Mouse (Mus musculus): ENCODE results near the gene Gm10961.

Gene Gm10961

GRCm38 (mm10) chr3:107622537-107622936 lies 8.6 kb upstream of the Gm10961 start:
- Histone ChIP-seq H3K4me3 (replicated peaks; ENCODE audit: low read length) (no peak overlapping the region), H3K36me3 (ENCODE audit: insufficient read depth, low read length) (peaks cover 98% of the 10 kb centered on the region), H3K9me3 (ENCODE audit: low read length) (no peaks in the 10 kb centered on the region), H3K27me3 (ENCODE audit: insufficient read depth, low read length) (no peaks in the 10 kb centered on the region), H3K4me1 (replicated peaks; ENCODE audit: low read depth, low read length) (no peaks in the 10 kb centered on the region; the same call in 1 of the 2 replicates)
- TF ChIP-seq POU5F1 (IDR thresholded peaks at IDR 0.05; ENCODE audit: borderline replicate concordance, low read length), result no peak
- no peak for TF ChIP-seq CTCF (conservative IDR thresholded peaks at IDR 0.05; ENCODE audit: low read length)
- TF ChIP-seq NANOG (IDR thresholded peaks at IDR 0.05; ENCODE audit: borderline replicate concordance, low read length), result no peak

- Histone ChIP-seq H3K27me3 (ENCODE audit: insufficient read depth, low read length) (no peaks in the 10 kb centered on the region), H3K9me3 (ENCODE audit: low read length) (no peaks in the 10 kb centered on the region), H3K4me3 (replicated peaks; ENCODE audit: low read length) (no peak overlapping the region), H3K36me3 (ENCODE audit: insufficient read depth, low read length) (peaks cover 96% of the 10 kb centered on the region), H3K4me1 (replicated peaks; ENCODE audit: low read depth, low read length) (no peaks in the 10 kb centered on the region; the same call in 1 of the 2 replicates)
- TF ChIP-seq POU5F1 (IDR thresholded peaks at IDR 0.05; ENCODE audit: borderline replicate concordance, low read length), result no peak
- no peak for TF ChIP-seq NANOG (IDR thresholded peaks at IDR 0.05; ENCODE audit: borderline replicate concordance, low read length)
- no peak for TF ChIP-seq CTCF (conservative IDR thresholded peaks at IDR 0.05; ENCODE audit: low read length)
Measured at GRCm38 (mm10) chr3:107624424-107624823, 6.7 kb upstream of the Gm10961 start.

GRCm38 (mm10) chr3:107625536-107625935 lies 5.6 kb upstream of the Gm10961 start:
- Histone ChIP-seq H3K9me3 (ENCODE audit: low read length) (no peaks in the 10 kb centered on the region), H3K36me3 (ENCODE audit: insufficient read depth, low read length) (peaks cover 92% of the 10 kb centered on the region), H3K4me3 (replicated peaks; ENCODE audit: low read length) (no peak overlapping the region), H3K27me3 (ENCODE audit: insufficient read depth, low read length) (no peaks in the 10 kb centered on the region), H3K4me1 (replicated peaks; ENCODE audit: low read depth, low read length) (peaks cover 10% of the 10 kb centered on the region)
- TF ChIP-seq CTCF (conservative IDR thresholded peaks at IDR 0.05; ENCODE audit: low read length) (no peak), NANOG (IDR thresholded peaks at IDR 0.05; ENCODE audit: borderline replicate concordance, low read length) (no peak), POU5F1 (IDR thresholded peaks at IDR 0.05; ENCODE audit: borderline replicate concordance, low read length) (no peak)

- Histone ChIP-seq H3K4me3 (replicated peaks; ENCODE audit: low read length) (no peak overlapping the region), H3K36me3 (ENCODE audit: insufficient read depth, low read length) (peaks cover 80% of the 10 kb centered on the region), H3K4me1 (replicated peaks; ENCODE audit: low read depth, low read length) (peaks cover 14% of the 10 kb centered on the region), H3K27me3 (ENCODE audit: insufficient read depth, low read length) (no peaks in the 10 kb centered on the region), H3K9me3 (ENCODE audit: low read length) (no peaks in the 10 kb centered on the region)
- TF ChIP-seq POU5F1 (IDR thresholded peaks at IDR 0.05; ENCODE audit: borderline replicate concordance, low read length) (no peak), NANOG (IDR thresholded peaks at IDR 0.05; ENCODE audit: borderline replicate concordance, low read length) (no peak), CTCF (conservative IDR thresholded peaks at IDR 0.05; ENCODE audit: low read length) (no peak)
Measured at GRCm38 (mm10) chr3:107626751-107627150, 4.4 kb upstream of the Gm10961 start.

GRCm38 (mm10) chr3:107627641-107628040 lies 3.5 kb upstream of the Gm10961 start:
- H3K4me3 ChIP-seq (replicated peaks; ENCODE audit: low read length), result no peak overlapping the region
- no peaks in the 10 kb centered on the region for H3K27me3 ChIP-seq (ENCODE audit: insufficient read depth, low read length)
- H3K36me3 ChIP-seq (ENCODE audit: insufficient read depth, low read length), result peaks cover 71% of the 10 kb centered on the region
- TF ChIP-seq CTCF (conservative IDR thresholded peaks at IDR 0.05; ENCODE audit: low read length), result no peak
- no peaks in the 10 kb centered on the region for H3K9me3 ChIP-seq (ENCODE audit: low read length)
- H3K4me1 ChIP-seq (replicated peaks; ENCODE audit: low read depth, low read length), result peaks cover 18% of the 10 kb centered on the region

GRCm38 (mm10) chr3:107628551-107628950 lies 2.6 kb upstream of the Gm10961 start:
- TF ChIP-seq NANOG (IDR thresholded peaks at IDR 0.05; ENCODE audit: borderline replicate concordance, low read length), result no peak
- no peak for TF ChIP-seq CTCF (conservative IDR thresholded peaks at IDR 0.05; ENCODE audit: low read length)
- no peak for TF ChIP-seq POU5F1 (IDR thresholded peaks at IDR 0.05; ENCODE audit: borderline replicate concordance, low read length)
- peaks cover 62% of the 10 kb centered on the region for H3K36me3 ChIP-seq (ENCODE audit: insufficient read depth, low read length)
- no peaks in the 10 kb centered on the region for H3K9me3 ChIP-seq (ENCODE audit: low read length)
- peaks cover 18% of the 10 kb centered on the region for H3K4me1 ChIP-seq (replicated peaks; ENCODE audit: low read depth, low read length)
- no peak overlapping the region for H3K4me3 ChIP-seq (replicated peaks; ENCODE audit: low read length)
- no peaks in the 10 kb centered on the region for H3K27me3 ChIP-seq (ENCODE audit: insufficient read depth, low read length)

GRCm38 (mm10) chr3:107629411-107629810 lies 1.7 kb upstream of the Gm10961 start:
- no peak overlapping the region for H3K4me3 ChIP-seq (replicated peaks; ENCODE audit: low read length)
- H3K9me3 ChIP-seq (ENCODE audit: low read length), result no peaks in the 10 kb centered on the region
- peaks cover 54% of the 10 kb centered on the region for H3K36me3 ChIP-seq (ENCODE audit: insufficient read depth, low read length)
- H3K27me3 ChIP-seq (ENCODE audit: insufficient read depth, low read length), result no peaks in the 10 kb centered on the region
- TF ChIP-seq CTCF (conservative IDR thresholded peaks at IDR 0.05; ENCODE audit: low read length) (no peak), POU5F1 (IDR thresholded peaks at IDR 0.05; ENCODE audit: borderline replicate concordance, low read length) (no peak), NANOG (IDR thresholded peaks at IDR 0.05; ENCODE audit: borderline replicate concordance, low read length) (no peak)
- H3K4me1 ChIP-seq (replicated peaks; ENCODE audit: low read depth, low read length), result peaks cover 18% of the 10 kb centered on the region

- H3K36me3 ChIP-seq (ENCODE audit: insufficient read depth, low read length), result peaks cover 32% of the 10 kb centered on the region
- no peaks in the 10 kb centered on the region for H3K9me3 ChIP-seq (ENCODE audit: low read length)
- TF ChIP-seq CTCF (conservative IDR thresholded peaks at IDR 0.05; ENCODE audit: low read length) (no peak), NANOG (IDR thresholded peaks at IDR 0.05; ENCODE audit: borderline replicate concordance, low read length) (no peak), POU5F1 (IDR thresholded peaks at IDR 0.05; ENCODE audit: borderline replicate concordance, low read length) (no peak)
- no peaks in the 10 kb centered on the region for H3K27me3 ChIP-seq (ENCODE audit: insufficient read depth, low read length)
- peaks cover 18% of the 10 kb centered on the region for H3K4me1 ChIP-seq (replicated peaks; ENCODE audit: low read depth, low read length)
- peak within 1 kb of the TSS; percentile 100 for H3K4me3 ChIP-seq (replicated peaks; ENCODE audit: low read length)
Measured at GRCm38 (mm10) chr3:107631523-107631958, 419 bp downstream of the Gm10961 start, which contains the start of gene Strip1. TSS of gene Strip1 (minus strand) at chr3:107631694.

GRCm38 (mm10) chr3:107632786-107633185 lies 1.7 kb downstream of the Gm10961 start:
- TF ChIP-seq NANOG (IDR thresholded peaks at IDR 0.05; ENCODE audit: borderline replicate concordance, low read length) (no peak), CTCF (conservative IDR thresholded peaks at IDR 0.05; ENCODE audit: low read length) (no peak), POU5F1 (IDR thresholded peaks at IDR 0.05; ENCODE audit: borderline replicate concordance, low read length) (no peak)
- 0 out of 2 replicates have a peak, but pooled peaks cover 2% of the 10 kb centered on the region for H3K27me3 ChIP-seq (ENCODE audit: insufficient read depth, low read length)
- H3K36me3 ChIP-seq (ENCODE audit: insufficient read depth, low read length), result peaks cover 20% of the 10 kb centered on the region

More at GRCm38 (mm10) chr3:107632786-107633185, 1.7 kb downstream of the Gm10961 start:
- no peak overlapping the region for H3K4me3 ChIP-seq (replicated peaks; ENCODE audit: low read length)
- peaks cover 18% of the 10 kb centered on the region for H3K4me1 ChIP-seq (replicated peaks; ENCODE audit: low read depth, low read length)
- H3K9me3 ChIP-seq (ENCODE audit: low read length), result no peaks in the 10 kb centered on the region
